Comparison of ENCODE assay signal across 21 mouse cellular contexts in genomic region chr14:118972268-118972667, GRCm38 (mm10).
"Had no signal": no experiment of that assay in that cellular context is flagged by ENCODE, and none has a peak within 500 bp of the region (broad histone marks: within the 10 kb centered on the region; RNA-seq: fewer than 3 reads in every experiment).

No protein-coding gene starts in this region.

- DNase-seq: forebrain, postnatal 0 days; gastrocnemius, postnatal 14 days; gastrocnemius, postnatal 36 days; heart, adult 18-20 months; heart, postnatal 10 days; kidney, adult 11 months; kidney, adult 2 months; kidney, adult 9 months; kidney, postnatal 14 days; kidney, postnatal 36 days had no signal

- H3K27ac ChIP-seq: hindbrain, embryonic 13.5 days; hindbrain, embryonic 15.5 days; hindbrain, postnatal 0 days; kidney, embryonic 15.5 days; kidney, postnatal 0 days; left cerebral cortex, adult 2 months; limb, embryonic 13.5 days; limb, embryonic 15.5 days; liver, embryonic 12.5 days; liver, embryonic 14.5 days had no signal

- H3K4me1 ChIP-seq: heart, embryonic 12.5 days; hindbrain, embryonic 13.5 days; hindbrain, embryonic 15.5 days; kidney, embryonic 15.5 days; limb, embryonic 13.5 days; limb, embryonic 15.5 days; liver, embryonic 12.5 days had no signal

- H3K4me3 ChIP-seq: heart, embryonic 12.5 days; hindbrain, embryonic 13.5 days; hindbrain, embryonic 15.5 days; kidney, embryonic 15.5 days; left cerebral cortex, adult 2 months; limb, embryonic 13.5 days; limb, embryonic 15.5 days; liver, embryonic 12.5 days had no signal

- H3K9me3 ChIP-seq: heart, embryonic 12.5 days; hindbrain, embryonic 13.5 days; hindbrain, embryonic 15.5 days; kidney, embryonic 15.5 days; limb, embryonic 13.5 days; limb, embryonic 15.5 days; liver, embryonic 12.5 days had no signal

- H3K27me3 ChIP-seq: heart, embryonic 12.5 days; hindbrain, embryonic 13.5 days; hindbrain, embryonic 15.5 days; kidney, embryonic 15.5 days; limb, embryonic 13.5 days; limb, embryonic 15.5 days; liver, embryonic 12.5 days had no signal
